Mouse (Mus musculus) CH12.LX (cell line): ENCODE data around the gene Dhx37. TPM values are rescaled to one million over a fixed set of nuclear protein-coding genes. Genes with fewer than 3 reads are reported as not detected.

Experiments
- DNase-seq: peaks from one replicate; pipeline ENCODE4 v3.0.0-alpha.2; 2013; ENCODE audit errors: extremely low read depth
- H3K27ac ChIP-seq: 2 replicates; pipeline ENCODE4 v1.5.1; 2012; ENCODE audit warnings: low read depth, mild to moderate bottlenecking, control low read depth, moderate library complexity; ENCODE audit not compliant: insufficient read depth
- H3K27me3 ChIP-seq: replicated peaks from 2 replicates; pipeline ENCODE3; 2012; ENCODE audit warnings: inconsistent platforms
- H3K36me3 ChIP-seq, 2 experiments: replicated peaks in 1 of 2; 2 replicates each; pipeline versions ENCODE3 to v1.6.1; 2012; ENCODE audit warnings: inconsistent platforms in 1 of 2, low read length in 1 of 2, mild to moderate bottlenecking in 1 of 2, mixed read lengths in 1 of 2, moderate library complexity in 1 of 2; ENCODE audit not compliant: control insufficient read depth in 1 of 2, insufficient read depth in 1 of 2
- H3K4me1 ChIP-seq, 2 experiments: 2 replicates each; pipeline ENCODE4 v1.6.1; 2012; ENCODE audit warnings: inconsistent platforms in 1 of 2, moderate library complexity in 1 of 2; ENCODE audit not compliant: insufficient read depth in 2 of 2, control insufficient read depth in 1 of 2
- H3K4me2 ChIP-seq: 2 replicates; pipeline ENCODE4 v1.6.1; 2012; ENCODE audit warnings: low read depth, mild to moderate bottlenecking, control low read depth; ENCODE audit not compliant: poor library complexity, insufficient read depth, severe bottlenecking
- H3K4me3 ChIP-seq, 3 experiments: fragments of 150-350 bp in 1 of 3; sonication (generic) in 1 of 3; replicated peaks in 1 of 3; 2 replicates each; pipeline versions ENCODE3 to v1.5.1; 2011 to 2012; ENCODE audit warnings: low read depth in 2 of 3, low read length in 2 of 3, mild to moderate bottlenecking in 2 of 3, moderate library complexity in 2 of 3, control low read depth in 1 of 3, improper control_type of control experiment in 1 of 3, inconsistent platforms in 1 of 3, mixed read lengths in 1 of 3; ENCODE audit not compliant: poor library complexity in 1 of 3
- H3K79me2 ChIP-seq: replicated peaks from 2 replicates; pipeline ENCODE4 v1.6.1; 2012; ENCODE audit warnings: mild to moderate bottlenecking, moderate library complexity; ENCODE audit not compliant: control insufficient read depth, poor library complexity, insufficient read depth, severe bottlenecking; ENCODE audit errors: extremely low read depth
- H3K9ac ChIP-seq: 2 replicates; pipeline ENCODE4 v1.6.1; 2012; ENCODE audit warnings: low read depth, mild to moderate bottlenecking, control low read depth, moderate library complexity; ENCODE audit not compliant: insufficient read depth
- H3K9me3 ChIP-seq: replicated peaks from 2 replicates; pipeline ENCODE3; 2012; ENCODE audit warnings: low read length, inconsistent platforms, mixed read lengths
- BHLHE40 ChIP-seq: IDR thresholded peaks from 2 replicates; pipeline ENCODE4 v1.6.1; 2011; ENCODE audit warnings: mild to moderate bottlenecking, low read depth, low read length, improper control_type of control experiment
- CHD1 ChIP-seq: IDR thresholded peaks from 2 replicates; pipeline ENCODE4 v1.6.1; 2012; ENCODE audit warnings: low read depth, low read length, improper control_type of control experiment, inconsistent platforms
- CHD2 ChIP-seq: IDR thresholded peaks from 2 replicates; pipeline ENCODE4 v1.6.1; 2011; ENCODE audit warnings: low read length, improper control_type of control experiment
- CTCF ChIP-seq, 2 experiments: IDR thresholded peaks in 1 of 2; conservative IDR thresholded peaks in 1 of 2; 2 replicates each; pipeline ENCODE4 v1.5.1; 2011 to 2012; ENCODE audit warnings: low read depth in 2 of 2, low read length in 2 of 2, improper control_type of control experiment in 1 of 2, inconsistent platforms in 1 of 2, mild to moderate bottlenecking in 1 of 2, moderate library complexity in 1 of 2
- EP300 ChIP-seq: IDR thresholded peaks from 2 replicates; pipeline ENCODE4 v1.6.1; 2011; ENCODE audit warnings: low read length, improper control_type of control experiment
- ETS1 ChIP-seq: conservative IDR thresholded peaks from 2 replicates; pipeline ENCODE4 v1.6.1; 2012; ENCODE audit warnings: low read depth, mild to moderate bottlenecking, inconsistent platforms, low read length, improper control_type of control experiment, moderate library complexity
- HCFC1 ChIP-seq: IDR thresholded peaks from 2 replicates; pipeline ENCODE4 v1.6.1; 2012; ENCODE audit warnings: low read depth, mild to moderate bottlenecking, inconsistent platforms, low read length, improper control_type of control experiment
- JUN ChIP-seq: IDR thresholded peaks from 2 replicates; pipeline ENCODE4 v1.6.1; 2011; ENCODE audit warnings: low read depth, mild to moderate bottlenecking, low read length, improper control_type of control experiment, moderate library complexity; ENCODE audit not compliant: insufficient read depth
- JUND ChIP-seq: conservative IDR thresholded peaks from 2 replicates; pipeline ENCODE4 v1.6.1; 2011; ENCODE audit warnings: low read depth, low read length, improper control_type of control experiment
- KAT2A ChIP-seq: IDR thresholded peaks from 2 replicates; pipeline ENCODE4 v1.6.1; 2012; ENCODE audit warnings: low read length, improper control_type of control experiment, inconsistent platforms; ENCODE audit not compliant: insufficient replicate concordance
- MAFK ChIP-seq: IDR thresholded peaks from 2 replicates; pipeline ENCODE4 v1.6.1; 2011; ENCODE audit warnings: low read length, improper control_type of control experiment; ENCODE audit not compliant: insufficient replicate concordance
- MAX ChIP-seq: IDR thresholded peaks from 2 replicates; pipeline ENCODE4 v1.6.1; 2011; ENCODE audit warnings: low read length, improper control_type of control experiment
- MAZ ChIP-seq: IDR thresholded peaks from 2 replicates; pipeline ENCODE4 v1.6.1; 2012; ENCODE audit warnings: low read depth, mild to moderate bottlenecking, inconsistent platforms, low read length, improper control_type of control experiment, moderate library complexity
- MEF2A ChIP-seq: IDR thresholded peaks from 2 replicates; pipeline ENCODE4 v1.6.1; 2014; ENCODE audit warnings: low read depth, mild to moderate bottlenecking, inconsistent platforms, low read length, improper control_type of control experiment, borderline replicate concordance
- MXI1 ChIP-seq: IDR thresholded peaks from 2 replicates; pipeline ENCODE4 v1.6.1; 2011; ENCODE audit warnings: mild to moderate bottlenecking, low read depth, low read length, improper control_type of control experiment
- MYC ChIP-seq: IDR thresholded peaks from 2 replicates; pipeline ENCODE4 v1.6.1; 2011; ENCODE audit warnings: low read depth, mild to moderate bottlenecking, improper control_type of control experiment, low read length
- NELFE ChIP-seq: IDR thresholded peaks from 2 replicates; pipeline ENCODE4 v1.6.1; 2011; ENCODE audit warnings: low read depth, low read length, improper control_type of control experiment
- NRF1 ChIP-seq: IDR thresholded peaks from 2 replicates; pipeline ENCODE4 v1.6.1; 2014; ENCODE audit warnings: low read depth, mild to moderate bottlenecking, inconsistent platforms, low read length, improper control_type of control experiment, moderate library complexity
- POLR2A ChIP-seq: IDR thresholded peaks from 2 replicates; pipeline ENCODE4 v1.6.1; 2011; ENCODE audit warnings: low read depth, mild to moderate bottlenecking, improper control_type of control experiment, low read length
- POLR2AphosphoS2 ChIP-seq: IDR thresholded peaks from 2 replicates; pipeline ENCODE4 v1.6.1; 2011; ENCODE audit warnings: low read depth, low read length, improper control_type of control experiment
- RAD21 ChIP-seq: IDR thresholded peaks from 2 replicates; pipeline ENCODE4 v1.6.1; 2011; ENCODE audit warnings: low read depth, mild to moderate bottlenecking, low read length, improper control_type of control experiment, moderate library complexity
- RCOR1 ChIP-seq: conservative IDR thresholded peaks from 2 replicates; pipeline ENCODE4 v1.6.1; 2012; ENCODE audit warnings: low read depth, mild to moderate bottlenecking, inconsistent platforms, low read length, improper control_type of control experiment
- SIN3A ChIP-seq: IDR thresholded peaks from 2 replicates; pipeline ENCODE4 v1.6.1; 2012; ENCODE audit warnings: low read length, improper control_type of control experiment, inconsistent platforms
- SMC3 ChIP-seq: IDR thresholded peaks from 2 replicates; pipeline ENCODE4 v1.6.1; 2011; ENCODE audit warnings: low read depth, low read length, improper control_type of control experiment
- TBP ChIP-seq: conservative IDR thresholded peaks from 2 replicates; pipeline ENCODE4 v1.6.1; 2011; ENCODE audit warnings: low read depth, low read length, improper control_type of control experiment
- TCF12 ChIP-seq: IDR thresholded peaks from 2 replicates; pipeline ENCODE4 v1.6.1; 2014; ENCODE audit warnings: low read depth, mild to moderate bottlenecking, inconsistent platforms, low read length, improper control_type of control experiment
- USF1 ChIP-seq: IDR thresholded peaks from 2 replicates; pipeline ENCODE4 v1.6.1; 2014; ENCODE audit warnings: low read depth, mild to moderate bottlenecking, inconsistent platforms, low read length, improper control_type of control experiment
- ZC3H11A ChIP-seq: IDR thresholded peaks from 2 replicates; pipeline ENCODE4 v1.6.1; 2012; ENCODE audit warnings: low read depth, mild to moderate bottlenecking, inconsistent platforms, low read length, improper control_type of control experiment
- ZMIZ1 ChIP-seq: IDR thresholded peaks from 2 replicates; pipeline ENCODE4 v1.6.1; 2012; ENCODE audit warnings: low read depth, mild to moderate bottlenecking, inconsistent platforms, low read length, improper control_type of control experiment
- ZNF384 ChIP-seq: IDR thresholded peaks from 2 replicates; pipeline ENCODE4 v1.6.1; 2012; ENCODE audit warnings: low read depth, low read length, improper control_type of control experiment, inconsistent platforms
- dilution Hi-C: fragments of 300-500 bp; cut with MboI; formaldehyde crosslinking; loops from 2 replicates; pipeline ENCODE4 v1.14.3; 2020; ENCODE audit warnings: low sequenced_read_pairs; ENCODE audit not compliant: extremely low pct_unique_long_range_greater_than_20kb, extremely low pct_ligation_motif_present
- in situ Hi-C: fragments of 300-500 bp; cut with MboI; formaldehyde crosslinking; loops from 3 replicates; pipeline ENCODE4 v1.14.3; 2019; ENCODE audit warnings: low sequenced_read_pairs, low pct_ligation_motif_present, low pct_unique_long_range_greater_than_20kb, mixed read lengths
- polyA plus RNA-seq: library from polyadenylated mRNA; unstranded; fragments of >175 nt; gene quantifications from 2 replicates; pipeline ENCODE4 v1.2.1, GENCODE M21; 2012; ENCODE audit warnings: low read depth; ENCODE audit not compliant: insufficient read length
- total RNA-seq, 2 experiments: library from RNA; depleted of rRNA; stranded (reverse); fragments of 300-350 nt in 1 of 2; fragments of >200 nt in 1 of 2; gene quantifications; 2 replicates each; pipeline ENCODE4 v1.2.3; 2012 to 2014

Gene Dhx37
- total and polyA plus RNA-seq, 3 experiments, result 21.0 to 36.9 (median 26.0) TPM

DNA sequence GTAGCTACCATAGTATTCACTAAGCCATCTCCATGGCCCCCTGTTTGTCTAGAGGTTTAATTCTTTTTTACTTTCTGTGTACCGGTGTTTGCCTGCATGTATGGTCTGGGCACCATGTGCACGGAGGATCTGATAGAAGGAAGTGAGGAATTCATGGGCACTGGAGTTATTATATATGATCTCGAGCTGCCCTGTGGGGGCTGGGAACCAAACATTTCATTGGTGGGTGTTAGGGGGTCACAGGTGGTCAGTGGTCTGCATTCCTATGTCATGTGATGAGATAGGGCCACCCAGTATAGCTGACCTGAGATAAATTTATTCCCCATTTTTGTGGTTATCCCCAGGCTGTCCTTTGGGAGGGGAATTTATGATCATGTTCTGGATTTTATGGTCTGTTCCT is 38.9 kb downstream of the Dhx37 start:
- no peak for DNase-seq
- H3K27ac ChIP-seq, result no peak overlapping the region
- H3K4me1 ChIP-seq, result peaks cover 6 to 32% of the 10 kb centered on the region in 2 experiments; a peak in 3 of 4 replicates
- dilution Hi-C loops (no loop called here), in situ Hi-C loops (no loop called here)
- TF ChIP-seq TCF12 (no peak), MAX (no peak), POLR2AphosphoS2 (no peak), KAT2A (no peak), POLR2A (no peak), TBP (no peak), SMC3 (no peak), BHLHE40 (no peak), HCFC1 (no peak), NELFE (no peak), RAD21 (no peak), ZMIZ1 (no peak), MXI1 (no peak), RCOR1 (no peak)
- 0 out of 2 replicates have a peak, but pooled peaks cover 2% of the 10 kb centered on the region for H3K79me2 ChIP-seq
- no peaks in the 10 kb centered on the region for H3K27me3 ChIP-seq
- peak overlapping the region; percentile 61; the same call in 1 of the 2 replicates for H3K4me2 ChIP-seq
- H3K36me3 ChIP-seq, result no peaks in the 10 kb centered on the region
- no peaks in the 10 kb centered on the region for H3K9me3 ChIP-seq
- H3K4me3 ChIP-seq, result no peak overlapping the region
- H3K9ac ChIP-seq, result no peak overlapping the region

DNA sequence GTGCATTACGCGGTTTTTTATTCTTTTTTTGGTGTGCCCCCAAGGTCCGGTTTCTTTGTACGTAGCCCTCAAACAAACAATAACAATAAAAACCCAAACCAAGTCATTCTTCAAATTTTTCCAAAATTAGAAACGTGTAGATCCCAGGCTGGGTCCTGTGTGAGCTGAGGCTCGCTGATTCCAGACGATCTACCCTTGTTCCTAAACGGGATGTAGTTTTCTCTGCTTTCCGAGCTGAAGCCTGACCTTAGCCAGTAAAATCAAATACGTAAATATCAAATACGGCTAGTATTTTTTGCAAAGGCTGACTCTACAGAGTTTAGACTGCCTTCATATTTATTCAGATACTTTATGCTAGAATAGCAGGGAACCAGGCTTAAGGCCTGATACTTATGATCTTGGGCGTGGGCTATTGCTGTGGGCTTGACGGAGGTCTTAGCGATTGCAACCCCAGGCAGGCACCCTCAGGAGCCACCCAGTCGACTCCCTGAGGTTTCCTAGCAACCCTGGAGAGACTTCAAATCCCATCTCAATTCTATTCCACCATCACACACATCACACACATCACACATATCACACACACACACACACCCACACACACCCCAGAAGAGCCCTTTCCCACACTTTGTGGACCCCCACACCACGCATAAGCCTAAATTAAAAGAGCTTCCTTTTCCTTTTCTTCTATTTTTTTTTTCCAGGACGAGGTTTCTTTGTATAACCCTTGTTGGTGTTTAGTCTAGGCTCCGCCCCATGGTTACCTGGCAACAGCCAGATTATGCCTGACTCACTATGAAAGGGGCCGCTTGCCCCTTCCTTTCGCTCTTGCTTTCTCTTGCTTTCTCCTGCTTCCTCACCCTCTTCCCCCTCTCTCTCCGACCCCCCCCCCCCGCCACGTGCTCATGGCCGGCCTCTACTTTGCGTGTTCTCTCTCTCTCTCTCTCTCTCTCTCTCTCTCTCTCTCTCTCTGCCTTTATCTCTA is 40.0 kb downstream of the Dhx37 start:
- Histone ChIP-seq H3K4me2 (peak overlapping the region; percentile 88), H3K4me1 (peaks cover 6 to 32% of the 10 kb centered on the region in 2 experiments; a peak in 3 of 4 replicates), H3K27me3 (no peaks in the 10 kb centered on the region), H3K9me3 (no peaks in the 10 kb centered on the region), H3K36me3 (peaks cover 0 to 2% of the 10 kb centered on the region in 2 experiments), H3K79me2 (peaks cover 8% of the 10 kb centered on the region), H3K27ac (peak overlapping the region; percentile 95), H3K4me3 (peak overlapping the region; percentile 19 to 53 (median 39)), H3K9ac (peak overlapping the region; percentile 94)
- in situ Hi-C loops (no loop called here), dilution Hi-C loops (no loop called here)
- peak; percentile 98 for DNase-seq
- no peak for TF ChIP-seq NRF1
- peak; percentile 64 for TF ChIP-seq MAFK
- TF ChIP-seq SIN3A, result peak; percentile 84; the same call in 1 of the 2 replicates
- TF ChIP-seq ZNF384, result peak; percentile 86
- peak; percentile 96 for TF ChIP-seq MYC
- peak; percentile 93 for TF ChIP-seq MAZ
- TF ChIP-seq CHD2, result peak; percentile 50; the same call in 1 of the 2 replicates
- TF ChIP-seq MAX, result peak; percentile 73
- TF ChIP-seq RCOR1, result no peak
- TF ChIP-seq CTCF (conservative IDR thresholded peaks at IDR 0.05 in 1 of 2, IDR thresholded peaks at IDR 0.05 in 1 of 2; ENCODE audit: low read depth in 2 of 2, low read length in 2 of 2), result no peak
- TF ChIP-seq ZC3H11A, result no peak
- TF ChIP-seq USF1, result peak; percentile 44
- peak; percentile 89 for TF ChIP-seq BHLHE40
- TF ChIP-seq CHD1, result peak; percentile 25
- TF ChIP-seq MEF2A, result peak; percentile 83
- peak; percentile 70 for TF ChIP-seq EP300
- peak; percentile 13; the same call in 1 of the 2 replicates for TF ChIP-seq TBP
- TF ChIP-seq JUN, result 0 out of 2 replicates have a peak, but pooled peaks have one; percentile 31
- peak; percentile 85 for TF ChIP-seq ETS1
- peak; percentile 50; the same call in 1 of the 2 replicates for TF ChIP-seq JUND
- peak; percentile 76 for TF ChIP-seq TCF12
- no peak for TF ChIP-seq KAT2A
- peak; percentile 58 for TF ChIP-seq HCFC1
